Mouse (Mus musculus) stomach, postnatal 0 days (tissue): ENCODE measurements at regions not wholly inside any gene's neighbourhood (a gene's known extent, or its start where the extent isn't known, plus 50 kb on each side); places are given as distances from the start of the nearest gene placed in this dataset.

Experiments
- ATAC-seq: fragments of 200-750 bp; cut with Nextera tagmentation; 2 replicates; pipeline ENCODE4 v1.8.0; 2017; ENCODE audit not compliant: low FRiP score, low TSS enrichment
- DNase-seq: peaks from one replicate; pipeline ENCODE4 v3.0.0-alpha.2; 2016; ENCODE audit warnings: low spot score
- H3K27ac ChIP-seq: fragments of 300-500 bp; sonication (generic); replicated peaks from 2 replicates; pipeline ENCODE4 v1.5.1; 2014; ENCODE audit warnings: mild to moderate bottlenecking, control low read depth
- H3K27me3 ChIP-seq: fragments of 300-500 bp; sonication (generic); 2 replicates; pipeline ENCODE4 v1.6.1; 2014; ENCODE audit warnings: low read length; ENCODE audit not compliant: control insufficient read depth, insufficient read depth
- H3K36me3 ChIP-seq: fragments of 300-500 bp; sonication (generic); 2 replicates; pipeline ENCODE4 v1.6.1; 2014; ENCODE audit warnings: low read length, mixed read lengths; ENCODE audit not compliant: control insufficient read depth, insufficient read depth
- H3K4me1 ChIP-seq: fragments of 300-500 bp; sonication (generic); replicated peaks from 2 replicates; pipeline ENCODE4 v1.6.1; 2014; ENCODE audit warnings: antibody characterized with exemption; ENCODE audit not compliant: control insufficient read depth, insufficient read depth
- H3K4me2 ChIP-seq: fragments of 300-500 bp; sonication (generic); replicated peaks from 2 replicates; pipeline ENCODE4 v1.6.1; 2014; ENCODE audit warnings: low read depth, mild to moderate bottlenecking, control low read depth, moderate library complexity
- H3K4me3 ChIP-seq: fragments of 300-500 bp; sonication (generic); 2 replicates; pipeline ENCODE4 v1.5.1; 2014; ENCODE audit warnings: low read depth, low read length, control low read depth
- H3K9ac ChIP-seq: fragments of 300-500 bp; sonication (generic); 2 replicates; pipeline ENCODE4 v1.6.1; 2014; ENCODE audit warnings: mild to moderate bottlenecking, low read length, control low read depth, mixed read lengths
- H3K9me3 ChIP-seq: fragments of 300-500 bp; sonication (generic); 2 replicates; pipeline ENCODE4 v1.6.1; 2016; ENCODE audit warnings: low read length; ENCODE audit not compliant: control insufficient read depth
- CTCF ChIP-seq: IDR thresholded peaks from 2 replicates; pipeline ENCODE4 v1.5.1; 2016; ENCODE audit warnings: antibody characterized with exemption, low read depth, mild to moderate bottlenecking, moderate library complexity
- EP300 ChIP-seq: optimal IDR thresholded peaks from 2 replicates; pipeline ENCODE3; 2016; ENCODE audit warnings: antibody characterized with exemption
- WGBS: fragments of 180-500 bp; shearing (Covaris S2); extraction: QIAGEN DNeasy Blood & Tissue Kit; methylation state at CpG from one replicate; pipeline ENCODE4 v1.1.7; 2014; 5-methylcytosine and 5-hydroxymethylcytosine counted together

- Histone ChIP-seq H3K4me2 (peak overlapping the region; percentile 34), H3K4me3 (no peak overlapping the region), H3K36me3 (no peaks in the 10 kb centered on the region), H3K27me3 (no peaks in the 10 kb centered on the region), H3K4me1 (0 out of 2 replicates have a peak, but pooled peaks cover 2% of the 10 kb centered on the region), H3K9me3 (no peaks in the 10 kb centered on the region), H3K27ac (no peak overlapping the region), H3K9ac (peak overlapping the region; percentile 8; the same call in 1 of the 2 replicates)
- TF ChIP-seq CTCF, result peak; percentile 91
- no peak for TF ChIP-seq EP300
- peak; percentile 79; the same call in 1 of the 2 replicates for ATAC-seq
- DNase-seq, result peak; percentile 90
- WGBS, result 12% methylated on average over 13 of the region's 13 CpGs
Measured at GRCm38 (mm10) chr1:189972790-189973406, 50.7 kb upstream of the Smyd2 start.
